Mouse (Mus musculus): ENCODE measurements around the gene Mlxip. TPM values are rescaled to one million over a fixed set of nuclear protein-coding genes. Genes with fewer than 3 reads are reported as not detected.

Mlxip gene
- 20.1 TPM for polyA plus RNA-seq (2021)

- in situ Hi-C loops (cut with MboI; ENCODE audit: low pct_unique_long_range_greater_than_20kb), result no loop called here
- DNase-seq (ENCODE audit: low read depth, low spot score) (peak; percentile 84), ATAC-seq (peak; percentile 91)
- no peak for TF ChIP-seq CTCF (IDR thresholded peaks at IDR 0.05)
- H3K27me3 ChIP-seq, result no peaks in the 10 kb centered on the region
- POLR2A ChIA-PET, result interaction anchor here (0.8 to 1.0 kb wide), 3 partner anchors 41 to 56 kb away, joined by 3 read pairs; no protein-coding TSS in a partner anchor
- CTCF ChIA-PET, result interaction anchor here (0.6 to 1.3 kb wide), 5 partner anchors 17 to 46 kb away, joined by 3 to 8 read pairs (median 3); no protein-coding TSS in a partner anchor
These were observed at the start of gene Mlxip for GRCm38 (mm10) chr5:123394303-123394956. Gene Mlxip (plus strand): TSS chr5:123394798.

DNA sequence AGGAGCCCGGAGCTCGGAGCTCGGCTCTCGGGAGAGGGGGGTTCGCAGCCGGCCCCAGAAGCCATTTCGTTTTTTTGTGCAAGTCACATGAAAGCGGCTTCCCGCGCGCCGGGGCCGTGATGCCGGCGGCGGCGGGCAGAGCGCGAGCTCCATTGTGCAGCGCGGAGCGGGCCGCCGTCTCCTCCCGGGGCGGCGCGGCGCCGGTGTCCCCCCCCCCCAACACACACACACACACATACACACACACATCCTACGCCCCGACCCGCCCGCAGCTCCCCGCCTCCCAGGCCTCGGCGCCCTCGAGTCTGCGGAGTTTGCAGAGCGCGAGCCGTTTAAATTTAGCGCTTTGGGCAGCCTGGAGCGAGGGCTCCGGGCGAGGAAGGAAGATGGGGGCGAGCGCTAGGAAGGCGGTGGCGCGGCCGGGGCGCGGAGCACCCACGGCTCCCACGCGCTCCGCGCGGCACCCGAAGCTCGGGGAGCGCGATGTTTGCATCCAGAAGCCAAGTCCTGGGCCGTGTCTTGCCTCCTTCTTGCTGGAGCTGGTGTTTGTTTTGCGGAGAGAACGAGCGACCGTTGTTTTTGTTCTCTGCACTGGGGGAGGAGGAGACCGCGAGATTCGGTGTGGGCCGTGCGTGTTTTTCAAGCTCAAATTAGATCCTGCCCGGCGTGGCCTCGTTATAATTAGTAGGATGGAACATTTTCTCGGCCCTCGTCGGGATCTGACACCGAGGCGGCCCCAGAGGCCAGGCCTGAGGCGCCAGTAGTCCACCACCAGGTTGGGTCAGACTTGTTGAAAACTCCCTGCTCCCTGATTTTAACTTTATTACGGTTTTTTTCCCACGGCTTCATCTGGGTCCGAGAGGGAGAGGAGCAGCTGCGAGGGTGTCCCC lies 49.4 kb upstream of the Mlxip start:
- TF ChIP-seq CTCF (IDR thresholded peaks at IDR 0.05), result no peak
- H3K27me3 ChIP-seq, result no peaks in the 10 kb centered on the region
- ATAC-seq (peak; percentile 16), DNase-seq (ENCODE audit: low read depth, low spot score) (no peak)
- in situ Hi-C loops (cut with MboI; ENCODE audit: low pct_unique_long_range_greater_than_20kb), result no loop called here
- ChIA-PET CTCF (interaction anchor here (0.9 to 1.7 kb wide), 2 partner anchors 19 to 32 kb away, joined by 3 to 4 read pairs; no protein-coding TSS in a partner anchor), POLR2A (interaction anchor here (0.7 to 2.8 kb wide), 10 partner anchors 8 to 147 kb away, joined by 3 to 14 read pairs (median 4); no protein-coding TSS in a partner anchor)

- peak; percentile 43 for DNase-seq (ENCODE audit: low read depth, low spot score)
- ChIA-PET POLR2A (interaction anchor here (0.7 to 2.8 kb wide), 7 partner anchors 10 to 148 kb away, joined by 3 to 20 read pairs (median 4); no protein-coding TSS in a partner anchor), CTCF (interaction anchor here (1.5 to 1.7 kb wide), 2 partner anchors 18 to 32 kb away, joined by 3 to 4 read pairs; no protein-coding TSS in a partner anchor)
- no peak for ATAC-seq
- H3K27me3 ChIP-seq, result no peaks in the 10 kb centered on the region
- in situ Hi-C loops (cut with MboI; ENCODE audit: low pct_unique_long_range_greater_than_20kb), result no loop called here
- no peak for TF ChIP-seq CTCF (IDR thresholded peaks at IDR 0.05)
These were observed 48.5 kb upstream of the Mlxip start for GRCm38 (mm10) chr5:123345853-123346654.

- in situ Hi-C loops (cut with MboI; ENCODE audit: low pct_unique_long_range_greater_than_20kb), result no loop called here
- H3K27me3 ChIP-seq, result no peaks in the 10 kb centered on the region
- ATAC-seq (no peak), DNase-seq (ENCODE audit: low read depth, low spot score) (peak; percentile 34)
- CTCF ChIA-PET, result interaction anchor here (1.5 to 2.2 kb wide), 4 partner anchors 13 to 32 kb away, joined by 3 to 8 read pairs (median 4); no protein-coding TSS in a partner anchor
- POLR2A ChIA-PET, result interaction anchor here (1.6 to 2.8 kb wide), 3 partner anchors 9 to 18 kb away, joined by 5 to 20 read pairs (median 7); no protein-coding TSS in a partner anchor
- no peak for TF ChIP-seq CTCF (IDR thresholded peaks at IDR 0.05)
These were observed 47.8 kb upstream of the Mlxip start for GRCm38 (mm10) chr5:123346701-123347270.

DNA sequence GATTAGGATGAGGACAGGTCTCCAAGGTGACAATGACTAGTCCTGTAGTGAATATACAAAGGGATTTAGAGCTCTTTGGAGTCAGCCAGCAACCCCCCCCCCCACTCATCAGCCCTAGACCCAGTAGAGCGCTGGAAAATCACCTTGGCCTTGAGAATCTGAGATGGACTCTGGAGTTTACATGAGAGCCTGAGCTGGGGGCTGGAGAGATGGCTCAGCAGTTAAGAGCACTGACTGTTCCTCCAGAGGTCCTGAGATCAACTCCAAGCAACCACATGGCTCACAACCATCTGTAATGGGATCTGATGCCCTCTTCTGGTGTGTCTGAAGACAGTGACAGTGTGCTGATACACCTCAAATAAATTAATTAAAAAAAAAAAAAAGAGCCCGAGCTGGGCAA lies 46.6 kb upstream of the Mlxip start:
- in situ Hi-C loops (cut with MboI; ENCODE audit: low pct_unique_long_range_greater_than_20kb), result no loop called here
- no peak for ATAC-seq
- no peak for TF ChIP-seq CTCF (IDR thresholded peaks at IDR 0.05)
- CTCF ChIA-PET, result interaction anchor here (1.5 to 2.2 kb wide), 2 partner anchors 11 to 21 kb away, joined by 5 to 8 read pairs; no protein-coding TSS in a partner anchor
- no peak for DNase-seq (ENCODE audit: low read depth, low spot score)
- H3K27me3 ChIP-seq, result no peaks in the 10 kb centered on the region
- POLR2A ChIA-PET, result interaction anchor here (2.2 kb wide), 1 partner anchor 11 kb away, joined by 20 read pairs; no protein-coding TSS in a partner anchor

GRCm38 (mm10) chr5:123350386-123350785 lies 44.2 kb upstream of the Mlxip start:
- no peaks in the 10 kb centered on the region for H3K27me3 ChIP-seq
- ATAC-seq, result no peak
- DNase-seq (ENCODE audit: low read depth, low spot score), result no peak
- no peak for TF ChIP-seq CTCF (IDR thresholded peaks at IDR 0.05)
- in situ Hi-C loops (cut with MboI; ENCODE audit: low pct_unique_long_range_greater_than_20kb), result no loop called here
- ChIA-PET POLR2A (no interaction called here), CTCF (interaction anchor here (2.0 kb wide), 1 partner anchor 27 kb away, joined by 4 read pairs; no protein-coding TSS in a partner anchor)

DNA sequence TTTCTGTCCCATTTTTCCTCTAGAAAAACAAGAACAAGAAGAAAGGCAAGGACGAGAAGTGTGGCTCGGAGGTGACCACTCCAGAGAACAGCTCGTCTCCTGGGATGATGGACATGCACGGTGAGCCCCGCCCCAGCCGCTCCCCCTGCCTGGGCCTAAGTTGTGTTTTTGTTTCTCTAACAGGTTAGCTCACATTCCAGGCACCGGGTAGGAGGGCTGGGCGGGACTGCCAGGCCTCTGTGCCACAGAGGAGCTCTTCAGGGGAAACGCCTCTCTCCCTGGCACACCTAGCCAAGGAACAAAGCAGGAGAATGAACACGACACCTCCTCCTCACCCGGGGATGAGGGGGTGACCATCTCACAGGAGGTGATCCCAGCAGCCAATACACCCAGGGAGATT lies 38.7 kb upstream of the Mlxip start:
- no peaks in the 10 kb centered on the region for H3K27me3 ChIP-seq
- POLR2A ChIA-PET, result interaction anchor here (1.6 kb wide), 1 partner anchor 10 kb away, joined by 7 read pairs; no protein-coding TSS in a partner anchor
- in situ Hi-C loops (cut with MboI; ENCODE audit: low pct_unique_long_range_greater_than_20kb), result no loop called here
- TF ChIP-seq CTCF (IDR thresholded peaks at IDR 0.05), result no peak
- ATAC-seq, result no peak
- CTCF ChIA-PET, result no interaction called here
- no peak for DNase-seq (ENCODE audit: low read depth, low spot score)

GRCm38 (mm10) chr5:123357253-123357652 lies 37.3 kb upstream of the Mlxip start:
- CTCF ChIA-PET, result no interaction called here
- POLR2A ChIA-PET, result no interaction called here
- in situ Hi-C loops (cut with MboI; ENCODE audit: low pct_unique_long_range_greater_than_20kb), result no loop called here
- no peak for TF ChIP-seq CTCF (IDR thresholded peaks at IDR 0.05)
- H3K27me3 ChIP-seq, result no peaks in the 10 kb centered on the region
- ATAC-seq, result no peak
- no peak for DNase-seq (ENCODE audit: low read depth, low spot score)

DNA sequence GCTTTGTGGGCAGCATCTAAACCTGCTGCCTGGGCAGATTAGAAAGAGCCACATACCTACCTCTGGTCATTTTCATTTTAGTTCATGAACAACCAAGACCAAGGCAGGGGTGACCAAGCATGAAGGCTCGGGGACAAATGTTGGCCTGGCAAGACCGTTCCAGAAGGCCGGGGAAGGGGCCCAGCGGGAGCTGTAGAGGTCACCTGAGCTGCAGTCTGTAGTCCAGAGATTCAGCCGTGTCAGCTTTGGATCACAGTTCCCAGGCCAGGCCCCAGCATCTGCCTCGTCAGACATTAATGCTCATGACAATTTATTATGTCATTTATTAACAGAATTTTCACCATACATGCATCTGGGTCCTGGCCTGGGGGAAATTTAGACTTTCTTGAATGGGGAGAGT lies 35.2 kb upstream of the Mlxip start:
- peak; percentile 44 for ATAC-seq
- no peaks in the 10 kb centered on the region for H3K27me3 ChIP-seq
- POLR2A ChIA-PET, result interaction anchor here (0.6 to 3.0 kb wide), 5 partner anchors 11 to 295 kb away, joined by 3 to 20 read pairs (median 3); no protein-coding TSS in a partner anchor
- DNase-seq (ENCODE audit: low read depth, low spot score), result peak; percentile 79
- in situ Hi-C loops (cut with MboI; ENCODE audit: low pct_unique_long_range_greater_than_20kb), result no loop called here
- CTCF ChIA-PET, result interaction anchor here (0.9 to 1.6 kb wide), 5 partner anchors 12 to 101 kb away, joined by 3 to 5 read pairs (median 3); no protein-coding TSS in a partner anchor
- no peak for TF ChIP-seq CTCF (IDR thresholded peaks at IDR 0.05)
